Mouse (Mus musculus): Measurements from ENCODE around the gene Jmjd8. TPM values are rescaled to one million over a fixed set of nuclear protein-coding genes. Genes with fewer than 3 reads are reported as not detected.

Gene Jmjd8
- total RNA-seq, 2 experiments from 2014 or later = 59.1 to 59.6 TPM

DNA sequence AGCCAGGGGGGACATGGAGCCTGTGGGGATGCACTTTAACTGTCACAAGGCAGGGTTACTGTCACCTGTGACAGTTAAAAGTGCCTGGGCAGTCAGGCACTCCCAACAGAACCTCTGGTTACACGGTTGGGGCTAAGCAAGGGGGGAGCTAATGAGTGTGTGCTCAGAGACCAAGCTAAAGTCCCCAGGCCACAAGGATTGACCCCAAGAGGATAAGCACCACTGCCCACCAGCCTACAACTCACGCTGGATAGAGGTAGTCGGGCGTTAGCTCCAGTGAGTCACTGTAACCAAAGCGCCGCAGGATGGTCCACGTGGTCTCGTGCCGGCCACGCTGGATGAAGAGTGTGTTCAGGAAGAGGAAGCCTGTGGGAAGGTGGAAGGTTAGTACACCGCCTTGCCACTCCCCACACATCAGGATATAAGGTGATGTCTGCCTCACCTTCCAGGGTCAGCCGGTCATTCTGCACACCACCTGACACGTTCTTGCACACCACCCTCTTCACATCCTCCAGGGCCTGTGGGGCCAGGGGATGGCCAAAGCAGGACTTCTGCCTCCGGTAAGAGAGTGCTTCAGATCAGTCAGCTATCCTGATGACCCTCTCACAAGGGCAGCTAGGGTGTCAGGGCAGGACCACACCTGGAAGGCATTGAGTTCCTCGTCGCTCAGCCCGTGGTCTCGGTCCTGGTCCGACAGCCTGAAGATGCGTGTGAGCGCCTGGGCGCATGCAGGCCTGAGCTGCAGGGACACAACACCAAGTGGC, 12.6 kb downstream of the Jmjd8 start, which contains the start of gene Gm20683:
Gene Gm20683, minus strand, starts transcription at position 647 of the 764 bp plus-strand sequence.
- intact Hi-C loops (cut with DNase I) = no loop called here
- DNase-seq (ENCODE audit: low spot score in 2 of 2) = no peak

DNA sequence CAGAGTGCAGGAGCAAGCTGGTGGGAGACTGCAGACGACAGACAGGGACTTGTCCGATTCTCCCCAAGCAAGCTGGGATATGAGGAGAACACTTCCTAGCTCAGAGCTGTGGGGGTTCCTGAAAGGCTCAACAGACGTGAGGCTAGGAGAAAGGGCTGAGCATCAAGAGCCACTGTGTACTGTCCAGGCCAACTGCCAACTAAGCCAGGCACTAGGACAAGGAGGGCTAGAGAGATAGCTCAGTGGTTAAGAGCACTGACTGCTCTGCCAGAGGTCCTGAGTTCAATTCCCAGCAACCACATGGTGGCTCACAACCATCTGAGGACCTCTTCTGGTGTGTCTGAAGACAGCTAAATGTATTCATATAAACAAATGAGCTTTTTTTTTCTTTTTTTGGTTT, 13.8 kb downstream of the Jmjd8 start:
- DNase-seq (ENCODE audit: low spot score in 2 of 2) = no peak
- intact Hi-C loops (cut with DNase I) = no loop called here

DNA sequence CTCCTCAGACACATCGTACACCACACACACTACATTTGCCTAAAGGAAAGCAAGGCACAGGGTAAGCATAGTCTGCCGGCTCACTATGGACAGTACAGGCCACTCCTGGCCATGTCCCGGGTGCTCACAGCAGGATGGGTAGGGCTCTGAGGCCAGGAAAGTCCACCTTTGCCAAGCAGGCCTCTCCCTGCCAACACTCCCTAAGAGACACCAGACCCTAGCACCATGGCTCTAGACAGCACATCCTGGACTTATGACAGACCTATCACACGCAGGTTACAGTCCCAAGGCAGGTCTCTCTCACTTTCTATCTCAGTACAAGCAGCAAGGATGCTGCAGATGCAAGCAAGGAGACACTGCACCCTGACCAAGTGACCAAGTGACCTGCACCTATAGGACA, 14.5 kb downstream of the Jmjd8 start:
- DNase-seq (ENCODE audit: low spot score in 2 of 2) = no peak
- intact Hi-C loops (cut with DNase I) = no loop called here

DNA sequence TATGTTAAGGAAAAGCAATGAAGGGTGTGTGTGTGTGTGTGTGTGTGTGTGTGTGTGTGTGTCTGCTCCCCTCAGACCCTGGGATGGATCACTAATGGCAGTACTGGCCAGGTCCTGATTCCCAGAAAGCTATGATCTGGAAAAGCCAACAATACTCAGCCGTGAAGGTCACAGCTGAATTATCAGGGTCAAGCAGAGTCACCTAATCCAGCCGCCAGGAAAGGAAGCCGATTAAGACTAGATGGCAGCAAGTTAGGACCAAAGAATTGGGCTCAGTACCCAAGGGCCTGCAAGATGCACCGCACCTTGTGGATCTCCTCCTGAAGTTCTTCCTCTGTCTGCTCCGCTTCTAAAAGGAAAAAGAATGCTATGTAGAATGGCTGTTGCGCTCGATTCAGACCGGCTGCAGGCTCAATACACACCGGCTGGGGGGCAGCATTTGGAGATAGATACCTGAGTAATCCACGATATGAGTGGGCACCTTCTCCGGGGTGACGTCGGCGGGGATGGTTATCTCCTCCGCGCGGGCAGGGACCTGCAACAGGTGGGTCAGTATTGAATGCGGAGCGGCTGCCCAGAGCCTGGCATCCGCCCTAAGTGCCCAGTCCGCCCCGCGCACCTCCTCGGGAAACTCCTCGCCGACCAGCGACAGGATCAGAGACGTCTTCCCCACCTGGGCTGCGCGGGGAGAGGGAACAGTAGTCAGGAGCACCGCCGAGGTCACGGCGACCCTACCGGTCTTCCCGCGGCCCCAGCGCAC, 15.1 kb downstream of the Jmjd8 start:
- intact Hi-C loops (cut with DNase I) = no loop called here
- DNase-seq (ENCODE audit: low spot score in 2 of 2) = no peak

DNA sequence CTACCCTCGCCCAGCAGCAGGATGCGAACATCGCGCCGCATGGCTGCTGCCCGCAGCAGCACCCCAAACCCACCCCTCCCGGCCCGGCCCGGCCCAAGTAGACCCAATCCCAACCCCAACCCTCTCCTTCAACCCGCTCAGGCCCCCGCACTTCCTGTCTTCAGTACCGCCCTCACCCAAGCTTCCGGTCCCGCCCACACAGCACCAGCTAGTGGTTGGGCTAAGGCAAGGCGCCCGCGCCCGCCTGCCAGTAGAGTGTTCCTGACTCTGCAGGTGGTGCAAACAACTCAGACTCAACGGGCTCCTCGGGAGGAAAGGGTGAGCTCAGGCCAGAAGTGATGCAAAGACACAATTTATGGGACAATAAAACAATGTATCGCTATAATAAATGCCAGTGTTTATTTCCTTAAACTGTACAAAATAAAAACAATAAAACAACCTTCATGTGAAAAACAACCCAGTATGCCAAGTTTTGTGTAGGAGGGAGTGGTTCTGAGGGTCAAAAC, 15.8 kb downstream of the Jmjd8 start, which contains the start of gene Rhot2:
Gene Rhot2, minus strand, starts transcription at position 456 of the 506 bp plus-strand sequence.
- DNase-seq (ENCODE audit: low spot score in 2 of 2) = peak; percentile 94 to 95
- intact Hi-C loops (cut with DNase I) = no loop called here

DNA sequence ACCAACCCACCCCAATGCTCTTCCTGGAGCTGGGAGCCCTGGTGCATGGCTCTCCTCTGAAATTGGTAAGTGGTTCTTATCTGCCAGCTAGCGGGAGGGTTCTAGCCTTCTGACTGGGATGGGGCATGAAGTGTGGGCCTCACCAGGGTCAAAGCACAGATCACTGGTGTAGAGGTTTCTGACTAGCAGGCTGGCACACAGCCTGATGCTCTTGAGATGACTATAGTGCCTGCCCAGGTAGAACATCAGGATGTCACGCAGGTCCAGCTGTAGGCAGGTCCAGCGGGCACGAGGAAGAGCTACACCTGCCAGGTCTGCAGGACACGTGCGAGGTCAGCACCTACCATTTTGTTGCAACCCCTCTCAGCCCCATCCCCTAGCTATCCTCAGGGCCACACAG, 31.6 kb downstream of the Jmjd8 start:
- DNase-seq (ENCODE audit: low spot score in 2 of 2) = no peak
- intact Hi-C loops (cut with DNase I) = no loop called here

DNA sequence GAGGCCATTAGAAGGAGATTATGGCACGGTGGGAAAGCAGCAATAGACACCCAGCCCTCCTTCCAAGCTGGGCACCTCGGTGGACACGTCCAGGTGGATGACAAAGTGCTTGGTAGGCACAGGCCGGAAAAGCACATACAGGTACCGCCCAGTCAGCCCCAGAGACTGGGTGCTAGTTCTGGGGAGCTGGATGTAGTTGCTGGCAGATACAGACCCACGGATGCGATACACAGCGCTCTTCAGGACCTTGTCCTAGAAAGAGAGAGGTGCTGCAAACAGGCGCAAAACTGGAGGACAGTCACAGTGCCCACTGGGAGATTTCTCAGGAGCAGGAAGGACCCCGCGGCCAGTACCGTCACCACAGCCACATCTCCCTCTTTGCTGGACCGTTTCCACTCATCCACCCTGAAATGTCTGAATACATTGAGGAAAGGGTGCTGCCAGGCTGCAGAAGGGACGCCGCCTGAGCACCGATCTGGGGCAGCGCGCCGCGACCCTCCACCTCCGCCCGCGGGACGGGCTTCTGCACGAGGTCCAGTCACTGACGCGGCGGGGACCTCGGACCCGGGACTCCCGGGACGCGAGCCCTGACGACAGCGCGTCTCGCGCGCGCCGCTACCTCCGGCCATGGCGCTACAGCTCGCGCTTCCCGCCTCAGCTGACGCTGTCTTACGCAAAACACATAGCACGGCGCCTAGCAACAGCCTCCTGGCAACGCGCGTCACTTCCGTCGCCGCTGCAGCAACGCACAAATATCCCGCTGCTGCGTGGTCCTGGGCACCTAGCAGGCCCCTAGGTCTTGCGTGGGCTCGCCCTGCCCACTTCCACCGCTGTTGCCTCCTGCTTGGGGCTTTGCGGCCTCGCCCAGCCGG, 32.4 kb downstream of the Jmjd8 start, which contains the start of gene Wdr90:
Gene Wdr90, minus strand, starts transcription at position 670 of the 872 bp plus-strand sequence.
- peak; percentile 94 for DNase-seq (ENCODE audit: low spot score in 2 of 2)
- intact Hi-C loops (cut with DNase I) = no loop called here

DNA sequence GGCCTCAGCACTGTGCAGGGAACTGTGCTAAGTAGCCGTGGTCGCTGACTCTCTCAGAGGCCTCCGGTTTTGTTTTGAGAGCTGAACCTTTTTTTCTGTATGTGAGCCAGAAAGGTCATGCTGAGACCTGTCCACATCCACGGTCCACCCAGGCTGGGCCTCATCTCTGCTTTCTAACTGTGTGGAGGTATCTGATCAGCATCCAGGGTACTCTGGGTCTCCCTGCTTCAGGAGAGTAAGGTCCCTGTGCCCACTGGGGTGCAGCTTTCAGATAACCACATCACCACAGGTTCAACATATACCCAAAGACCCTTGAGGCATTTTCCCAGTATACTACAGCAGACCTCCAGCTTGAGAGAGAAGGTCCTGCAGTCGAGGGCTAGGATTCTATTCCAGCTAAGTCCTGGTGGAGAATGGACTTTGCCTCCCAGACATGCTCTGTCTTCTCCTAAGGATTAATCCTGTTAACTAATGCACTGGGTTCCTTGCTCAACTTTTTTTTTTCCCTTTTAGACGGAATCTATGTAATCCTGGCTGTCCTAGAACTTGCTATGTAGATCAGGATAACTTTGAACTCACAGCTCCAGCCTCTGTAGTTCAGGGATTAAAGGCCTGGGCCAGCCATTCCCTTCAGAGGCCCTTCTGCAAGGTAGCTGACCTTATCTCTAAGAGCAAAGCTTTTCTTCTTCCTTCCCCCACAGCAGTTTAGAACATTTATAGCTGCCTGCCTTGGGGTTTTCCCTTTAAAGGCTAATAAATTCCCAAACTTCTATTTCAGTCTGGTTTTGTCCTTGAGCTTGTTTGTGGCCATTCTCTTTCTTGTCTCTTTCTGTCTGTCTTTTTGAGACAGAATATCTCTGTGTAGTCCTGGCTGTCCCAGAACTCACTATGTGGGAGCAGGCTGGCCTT, 33.3 kb downstream of the Jmjd8 start:
- intact Hi-C loops (cut with DNase I) = no loop called here

DNA sequence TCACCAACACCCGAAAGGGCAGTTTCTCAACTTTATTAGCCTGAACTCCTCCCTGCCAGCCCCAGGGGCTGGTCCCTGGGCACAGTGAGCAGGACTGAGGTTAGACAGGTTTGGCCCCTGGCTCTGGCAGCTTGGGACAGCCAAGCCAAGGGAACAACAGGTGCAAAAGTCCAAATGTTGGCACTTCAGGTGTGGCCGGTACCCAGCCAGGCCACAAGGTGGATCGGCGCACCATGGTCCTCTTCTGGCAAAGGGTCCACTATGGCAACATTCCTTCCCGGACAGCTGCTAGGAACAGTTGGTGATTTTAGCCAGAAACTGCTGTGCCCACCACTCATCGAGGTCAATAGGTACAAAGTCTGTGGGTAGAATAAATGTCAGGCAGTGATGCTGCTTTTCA, 35.0 kb downstream of the Jmjd8 start:
- intact Hi-C loops (cut with DNase I) = no loop called here

More for the DNA sequence above, 33.3 kb downstream of the Jmjd8 start:
- DNase-seq (ENCODE audit: low spot score in 2 of 2) = no peak

DNA sequence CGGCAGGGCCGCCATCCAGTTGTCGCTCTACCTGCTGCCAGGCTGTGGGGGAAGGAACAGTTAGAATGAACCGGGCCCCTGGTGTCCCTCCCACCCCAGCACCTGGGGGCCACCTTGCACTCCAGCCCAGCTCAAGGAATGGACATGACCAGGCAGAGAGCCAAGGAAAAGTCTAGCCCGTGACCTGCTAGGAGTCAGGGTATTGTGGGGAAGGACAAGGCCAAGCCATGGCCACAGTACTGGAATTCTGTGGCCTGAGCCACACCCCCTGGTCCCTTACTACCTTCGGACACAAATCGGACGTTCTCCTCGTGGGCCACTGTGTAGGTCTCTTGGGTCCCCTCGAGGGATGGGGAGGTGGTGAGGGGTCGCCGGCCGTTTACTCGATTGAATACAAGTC, 35.6 kb downstream of the Jmjd8 start:
- intact Hi-C loops (cut with DNase I) = no loop called here
- no peak for DNase-seq (ENCODE audit: low spot score in 2 of 2)

More for the DNA sequence above, 35.0 kb downstream of the Jmjd8 start:
- no peak for DNase-seq (ENCODE audit: low spot score in 2 of 2)

DNA sequence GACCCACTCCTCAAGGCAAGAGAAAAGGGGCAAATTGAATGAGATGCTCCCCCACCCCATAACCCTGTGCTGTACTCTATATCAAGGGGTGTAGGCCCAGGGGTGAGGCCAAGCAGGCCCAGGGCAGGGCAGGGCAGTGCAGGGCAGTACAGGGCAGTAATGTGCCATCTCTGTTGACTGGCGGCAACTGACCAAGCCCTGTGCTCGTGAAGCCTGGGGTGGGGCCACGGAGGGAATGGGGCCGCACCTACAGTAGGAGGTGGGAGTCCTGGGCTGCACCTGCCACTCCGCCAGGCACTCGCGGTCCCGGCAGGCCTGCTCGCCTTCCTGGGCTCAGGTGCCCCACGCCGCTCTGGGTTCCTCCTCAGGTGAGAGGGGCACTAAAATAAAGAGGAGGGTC, 36.6 kb downstream of the Jmjd8 start:
- intact Hi-C loops (cut with DNase I) = no loop called here
- DNase-seq (ENCODE audit: low spot score in 2 of 2) = no peak

DNA sequence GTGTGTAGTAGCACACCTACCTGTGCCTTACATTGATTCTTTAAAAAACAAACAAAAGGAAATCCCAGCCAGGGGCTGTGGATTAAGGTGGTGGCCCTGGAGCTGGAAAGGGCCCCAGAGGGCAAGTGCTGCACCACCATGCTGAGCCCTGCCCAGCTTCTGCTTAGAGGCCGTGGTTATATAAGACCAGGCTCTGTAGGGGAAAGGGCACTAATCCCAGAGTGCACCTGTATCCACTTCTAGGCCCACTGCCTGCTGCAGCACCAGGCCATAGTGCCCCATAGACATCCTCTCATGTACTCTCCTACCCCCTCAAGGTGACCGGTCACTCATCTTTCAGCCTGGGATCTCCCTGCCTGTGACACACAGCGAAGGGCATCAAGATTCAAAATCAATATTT, 37.5 kb downstream of the Jmjd8 start:
- intact Hi-C loops (cut with DNase I) = no loop called here
- no peak for DNase-seq (ENCODE audit: low spot score in 2 of 2)

DNA sequence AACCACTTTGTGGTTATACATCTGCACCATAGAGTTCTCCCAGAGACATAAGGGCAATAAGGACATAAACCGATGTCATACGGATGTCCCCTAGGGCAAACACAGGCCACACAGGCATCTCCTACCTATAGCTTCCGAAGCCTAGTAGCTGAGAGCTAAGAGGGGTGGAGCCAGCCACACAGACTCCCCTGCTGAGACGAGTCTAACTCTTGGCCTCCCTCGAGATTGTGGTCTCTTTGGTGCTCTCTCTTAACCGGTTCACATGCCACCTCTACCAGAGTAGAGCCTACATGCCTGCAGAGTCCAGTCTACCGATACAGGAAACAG, 38.8 kb downstream of the Jmjd8 start:
- intact Hi-C loops (cut with DNase I) = no loop called here
- no peak for DNase-seq (ENCODE audit: low spot score in 2 of 2)

DNA sequence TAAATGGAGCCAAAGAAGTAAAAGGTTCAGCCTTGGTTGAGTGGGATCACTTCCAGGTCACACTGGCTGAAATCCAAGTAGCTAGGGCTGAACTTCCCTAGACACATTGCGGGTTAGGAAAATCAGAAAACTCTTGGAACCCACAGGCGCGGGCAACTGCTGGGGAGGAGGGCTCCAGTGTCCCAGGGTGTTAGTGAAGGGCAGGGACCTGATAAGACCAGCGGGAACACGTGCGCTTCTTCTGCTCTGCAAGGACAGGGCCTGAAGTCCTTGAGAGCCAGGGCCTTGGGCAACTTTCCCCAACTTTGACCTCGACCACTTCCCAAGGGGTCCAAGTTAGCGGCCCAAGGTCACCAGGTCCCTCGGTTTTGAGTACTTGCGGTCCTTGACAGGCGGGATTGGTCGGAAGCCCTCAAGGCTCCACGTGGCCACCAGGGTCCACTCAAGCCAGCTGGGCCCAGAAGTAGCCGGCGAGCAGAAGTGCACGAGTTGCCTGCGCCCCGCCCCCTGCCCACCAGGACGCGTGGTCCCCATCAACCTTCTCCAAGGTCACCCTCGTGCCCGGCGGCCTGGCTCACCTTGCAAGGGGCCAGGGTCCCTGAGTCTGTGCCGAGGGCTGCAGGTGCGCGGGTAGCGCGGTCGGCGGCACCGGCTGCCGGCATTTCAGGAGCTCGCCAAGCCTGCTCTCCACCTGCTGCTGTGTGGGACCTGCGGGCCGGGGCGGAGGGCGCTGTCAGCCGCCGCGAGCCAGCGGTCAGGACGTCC, 39.4 kb downstream of the Jmjd8 start:
- no peak for DNase-seq (ENCODE audit: low spot score in 2 of 2)
- intact Hi-C loops (cut with DNase I) = no loop called here

DNA sequence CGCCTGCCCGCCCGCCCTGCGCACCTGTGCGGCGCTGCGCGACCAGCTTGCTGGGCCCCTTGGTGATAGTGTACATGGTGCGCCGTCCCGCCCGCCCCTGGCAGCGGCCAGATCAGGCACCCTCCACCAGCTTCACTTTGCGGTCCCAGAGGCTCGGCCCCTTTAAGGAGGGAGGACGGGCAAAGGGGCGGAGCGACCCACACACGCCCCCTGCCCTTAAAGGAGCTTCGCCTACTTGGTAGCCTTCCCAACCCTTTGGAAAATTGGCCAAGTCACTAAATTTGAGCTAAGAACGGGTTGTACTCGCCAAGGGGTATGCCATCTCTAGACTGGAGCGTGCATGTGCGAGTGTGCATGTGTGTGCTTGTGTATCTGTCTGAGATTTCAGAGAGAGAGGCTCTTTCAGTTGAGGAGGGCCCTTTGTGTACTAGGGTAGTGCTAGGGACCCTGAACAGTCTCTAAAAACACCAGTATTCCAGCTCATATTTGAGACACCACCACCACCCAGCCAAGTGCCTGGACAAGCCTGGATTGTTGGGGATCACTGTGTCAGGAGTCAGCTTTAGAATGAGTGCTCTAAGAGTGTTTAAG, 40.0 kb downstream of the Jmjd8 start, which contains the start of gene Mcrip2:
Gene Mcrip2, minus strand, starts transcription at position 164 of the 591 bp plus-strand sequence.
- peak; percentile 76 to 80 for DNase-seq (ENCODE audit: low spot score in 2 of 2)
- intact Hi-C loops (cut with DNase I) = no loop called here

DNA sequence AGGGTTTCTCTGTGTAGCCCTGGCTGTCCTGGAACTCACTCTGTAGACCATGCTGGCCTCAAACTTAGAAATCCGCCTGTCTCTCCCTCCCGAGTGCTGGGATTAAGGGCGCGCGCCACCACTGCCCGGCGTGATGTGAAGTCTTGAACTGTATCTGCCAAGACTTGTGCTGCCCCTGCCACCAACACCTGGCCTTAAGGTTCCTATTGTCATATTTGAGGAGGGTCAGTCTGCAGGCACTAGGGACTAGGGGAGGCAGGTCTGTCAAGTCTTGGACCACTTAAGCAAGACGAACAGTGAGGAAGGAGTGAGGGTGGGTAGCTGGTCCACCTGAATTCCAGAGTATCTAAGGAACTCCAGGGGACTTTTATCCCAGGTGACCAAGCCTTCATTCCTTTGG, 40.8 kb downstream of the Jmjd8 start:
- DNase-seq (ENCODE audit: low spot score in 2 of 2) = no peak
- intact Hi-C loops (cut with DNase I) = no loop called here

DNA sequence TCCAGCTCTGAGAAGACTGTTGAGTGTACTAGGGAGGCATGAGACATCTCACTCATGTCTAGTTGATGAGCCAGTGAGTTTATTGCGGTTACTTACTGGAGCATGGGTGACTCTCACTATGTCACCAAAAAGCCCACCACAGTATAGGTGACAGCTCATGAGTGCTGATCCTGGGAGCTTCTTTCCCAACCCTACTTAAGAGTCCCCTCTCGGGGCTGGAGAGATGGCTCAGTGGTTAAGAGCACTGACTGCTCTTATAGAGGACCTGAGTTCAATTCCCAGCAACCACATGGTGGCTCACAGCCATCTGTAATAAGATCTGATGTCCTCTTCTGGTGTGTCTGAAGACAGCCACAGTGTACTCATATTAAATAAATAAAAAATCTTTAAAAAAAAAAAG, 41.3 kb downstream of the Jmjd8 start:
- intact Hi-C loops (cut with DNase I) = no loop called here
- no peak for DNase-seq (ENCODE audit: low spot score in 2 of 2)
